Mouse (Mus musculus) CH12.LX (cell line): ENCODE data around the gene Dbi. TPM values are rescaled to one million over a fixed set of nuclear protein-coding genes. Genes with fewer than 3 reads are reported as not detected.

Experiments used
- DNase-seq: peaks from one replicate; pipeline ENCODE4 v3.0.0-alpha.2; 2013; ENCODE audit errors: extremely low read depth
- H3K27ac ChIP-seq: 2 replicates; pipeline ENCODE4 v1.5.1; 2012; ENCODE audit warnings: low read depth, mild to moderate bottlenecking, control low read depth, moderate library complexity; ENCODE audit not compliant: insufficient read depth
- H3K27me3 ChIP-seq: replicated peaks from 2 replicates; pipeline ENCODE3; 2012; ENCODE audit warnings: inconsistent platforms
- H3K36me3 ChIP-seq, 2 experiments: replicated peaks in 1 of 2; 2 replicates each; pipeline versions ENCODE3 to v1.6.1; 2012; ENCODE audit warnings: inconsistent platforms in 1 of 2, low read length in 1 of 2, mild to moderate bottlenecking in 1 of 2, mixed read lengths in 1 of 2, moderate library complexity in 1 of 2; ENCODE audit not compliant: control insufficient read depth in 1 of 2, insufficient read depth in 1 of 2
- H3K4me1 ChIP-seq, 2 experiments: 2 replicates each; pipeline ENCODE4 v1.6.1; 2012; ENCODE audit warnings: inconsistent platforms in 1 of 2, moderate library complexity in 1 of 2; ENCODE audit not compliant: insufficient read depth in 2 of 2, control insufficient read depth in 1 of 2
- H3K4me2 ChIP-seq: 2 replicates; pipeline ENCODE4 v1.6.1; 2012; ENCODE audit warnings: low read depth, mild to moderate bottlenecking, control low read depth; ENCODE audit not compliant: poor library complexity, insufficient read depth, severe bottlenecking
- H3K4me3 ChIP-seq, 3 experiments: fragments of 150-350 bp in 1 of 3; sonication (generic) in 1 of 3; replicated peaks in 1 of 3; 2 replicates each; pipeline versions ENCODE3 to v1.5.1; 2011 to 2012; ENCODE audit warnings: low read depth in 2 of 3, low read length in 2 of 3, mild to moderate bottlenecking in 2 of 3, moderate library complexity in 2 of 3, control low read depth in 1 of 3, improper control_type of control experiment in 1 of 3, inconsistent platforms in 1 of 3, mixed read lengths in 1 of 3; ENCODE audit not compliant: poor library complexity in 1 of 3
- H3K79me2 ChIP-seq: replicated peaks from 2 replicates; pipeline ENCODE4 v1.6.1; 2012; ENCODE audit warnings: mild to moderate bottlenecking, moderate library complexity; ENCODE audit not compliant: control insufficient read depth, poor library complexity, insufficient read depth, severe bottlenecking; ENCODE audit errors: extremely low read depth
- H3K9ac ChIP-seq: 2 replicates; pipeline ENCODE4 v1.6.1; 2012; ENCODE audit warnings: low read depth, mild to moderate bottlenecking, control low read depth, moderate library complexity; ENCODE audit not compliant: insufficient read depth
- H3K9me3 ChIP-seq: replicated peaks from 2 replicates; pipeline ENCODE3; 2012; ENCODE audit warnings: low read length, inconsistent platforms, mixed read lengths
- BHLHE40 ChIP-seq: IDR thresholded peaks from 2 replicates; pipeline ENCODE4 v1.6.1; 2011; ENCODE audit warnings: mild to moderate bottlenecking, low read depth, low read length, improper control_type of control experiment
- CHD1 ChIP-seq: IDR thresholded peaks from 2 replicates; pipeline ENCODE4 v1.6.1; 2012; ENCODE audit warnings: low read depth, low read length, improper control_type of control experiment, inconsistent platforms
- CHD2 ChIP-seq: IDR thresholded peaks from 2 replicates; pipeline ENCODE4 v1.6.1; 2011; ENCODE audit warnings: low read length, improper control_type of control experiment
- CTCF ChIP-seq, 2 experiments: IDR thresholded peaks in 1 of 2; conservative IDR thresholded peaks in 1 of 2; 2 replicates each; pipeline ENCODE4 v1.5.1; 2011 to 2012; ENCODE audit warnings: low read depth in 2 of 2, low read length in 2 of 2, improper control_type of control experiment in 1 of 2, inconsistent platforms in 1 of 2, mild to moderate bottlenecking in 1 of 2, moderate library complexity in 1 of 2
- E2F4 ChIP-seq: IDR thresholded peaks from 2 replicates; pipeline ENCODE4 v1.6.1; 2011; ENCODE audit warnings: low read depth, low read length, improper control_type of control experiment; ENCODE audit not compliant: insufficient replicate concordance
- ELF1 ChIP-seq: IDR thresholded peaks from 2 replicates; pipeline ENCODE4 v1.6.1; 2014; ENCODE audit warnings: low read depth, mild to moderate bottlenecking, inconsistent platforms, low read length, improper control_type of control experiment
- EP300 ChIP-seq: IDR thresholded peaks from 2 replicates; pipeline ENCODE4 v1.6.1; 2011; ENCODE audit warnings: low read length, improper control_type of control experiment
- ETS1 ChIP-seq: conservative IDR thresholded peaks from 2 replicates; pipeline ENCODE4 v1.6.1; 2012; ENCODE audit warnings: low read depth, mild to moderate bottlenecking, inconsistent platforms, low read length, improper control_type of control experiment, moderate library complexity
- GABPA ChIP-seq: IDR thresholded peaks from 2 replicates; pipeline ENCODE4 v1.6.1; 2012; ENCODE audit warnings: low read depth, low read length, improper control_type of control experiment, inconsistent platforms; ENCODE audit not compliant: insufficient replicate concordance
- HCFC1 ChIP-seq: IDR thresholded peaks from 2 replicates; pipeline ENCODE4 v1.6.1; 2012; ENCODE audit warnings: low read depth, mild to moderate bottlenecking, inconsistent platforms, low read length, improper control_type of control experiment
- IRF4 ChIP-seq: IDR thresholded peaks from 2 replicates; pipeline ENCODE4 v1.6.1; 2014; ENCODE audit warnings: low read depth, mild to moderate bottlenecking, inconsistent platforms, low read length, improper control_type of control experiment
- MAFK ChIP-seq: IDR thresholded peaks from 2 replicates; pipeline ENCODE4 v1.6.1; 2011; ENCODE audit warnings: low read length, improper control_type of control experiment; ENCODE audit not compliant: insufficient replicate concordance
- MAZ ChIP-seq: IDR thresholded peaks from 2 replicates; pipeline ENCODE4 v1.6.1; 2012; ENCODE audit warnings: low read depth, mild to moderate bottlenecking, inconsistent platforms, low read length, improper control_type of control experiment, moderate library complexity
- MEF2A ChIP-seq: IDR thresholded peaks from 2 replicates; pipeline ENCODE4 v1.6.1; 2014; ENCODE audit warnings: low read depth, mild to moderate bottlenecking, inconsistent platforms, low read length, improper control_type of control experiment, borderline replicate concordance
- MXI1 ChIP-seq: IDR thresholded peaks from 2 replicates; pipeline ENCODE4 v1.6.1; 2011; ENCODE audit warnings: mild to moderate bottlenecking, low read depth, low read length, improper control_type of control experiment
- MYC ChIP-seq: IDR thresholded peaks from 2 replicates; pipeline ENCODE4 v1.6.1; 2011; ENCODE audit warnings: low read depth, mild to moderate bottlenecking, improper control_type of control experiment, low read length
- NELFE ChIP-seq: IDR thresholded peaks from 2 replicates; pipeline ENCODE4 v1.6.1; 2011; ENCODE audit warnings: low read depth, low read length, improper control_type of control experiment
- PAX5 ChIP-seq: IDR thresholded peaks from 2 replicates; pipeline ENCODE4 v1.6.1; 2012; ENCODE audit warnings: low read length, inconsistent platforms, mixed read lengths
- POLR2A ChIP-seq: IDR thresholded peaks from 2 replicates; pipeline ENCODE4 v1.6.1; 2011; ENCODE audit warnings: low read depth, mild to moderate bottlenecking, improper control_type of control experiment, low read length
- POLR2AphosphoS2 ChIP-seq: IDR thresholded peaks from 2 replicates; pipeline ENCODE4 v1.6.1; 2011; ENCODE audit warnings: low read depth, low read length, improper control_type of control experiment
- RAD21 ChIP-seq: IDR thresholded peaks from 2 replicates; pipeline ENCODE4 v1.6.1; 2011; ENCODE audit warnings: low read depth, mild to moderate bottlenecking, low read length, improper control_type of control experiment, moderate library complexity
- RCOR1 ChIP-seq: conservative IDR thresholded peaks from 2 replicates; pipeline ENCODE4 v1.6.1; 2012; ENCODE audit warnings: low read depth, mild to moderate bottlenecking, inconsistent platforms, low read length, improper control_type of control experiment
- SIN3A ChIP-seq: IDR thresholded peaks from 2 replicates; pipeline ENCODE4 v1.6.1; 2012; ENCODE audit warnings: low read length, improper control_type of control experiment, inconsistent platforms
- SMC3 ChIP-seq: IDR thresholded peaks from 2 replicates; pipeline ENCODE4 v1.6.1; 2011; ENCODE audit warnings: low read depth, low read length, improper control_type of control experiment
- TBP ChIP-seq: conservative IDR thresholded peaks from 2 replicates; pipeline ENCODE4 v1.6.1; 2011; ENCODE audit warnings: low read depth, low read length, improper control_type of control experiment
- TCF12 ChIP-seq: IDR thresholded peaks from 2 replicates; pipeline ENCODE4 v1.6.1; 2014; ENCODE audit warnings: low read depth, mild to moderate bottlenecking, inconsistent platforms, low read length, improper control_type of control experiment
- UBTF ChIP-seq: IDR thresholded peaks from 2 replicates; pipeline ENCODE4 v1.6.1; 2012; ENCODE audit warnings: low read depth, mild to moderate bottlenecking, inconsistent platforms, low read length, improper control_type of control experiment, moderate library complexity
- ZC3H11A ChIP-seq: IDR thresholded peaks from 2 replicates; pipeline ENCODE4 v1.6.1; 2012; ENCODE audit warnings: low read depth, mild to moderate bottlenecking, inconsistent platforms, low read length, improper control_type of control experiment
- ZKSCAN1 ChIP-seq: IDR thresholded peaks from 2 replicates; pipeline ENCODE4 v1.6.1; 2012; ENCODE audit warnings: low read depth, inconsistent platforms, low read length, improper control_type of control experiment, borderline replicate concordance
- ZMIZ1 ChIP-seq: IDR thresholded peaks from 2 replicates; pipeline ENCODE4 v1.6.1; 2012; ENCODE audit warnings: low read depth, mild to moderate bottlenecking, inconsistent platforms, low read length, improper control_type of control experiment
- ZNF384 ChIP-seq: IDR thresholded peaks from 2 replicates; pipeline ENCODE4 v1.6.1; 2012; ENCODE audit warnings: low read depth, low read length, improper control_type of control experiment, inconsistent platforms
- dilution Hi-C: fragments of 300-500 bp; cut with MboI; formaldehyde crosslinking; loops from 2 replicates; pipeline ENCODE4 v1.14.3; 2020; ENCODE audit warnings: low sequenced_read_pairs; ENCODE audit not compliant: extremely low pct_unique_long_range_greater_than_20kb, extremely low pct_ligation_motif_present
- in situ Hi-C: fragments of 300-500 bp; cut with MboI; formaldehyde crosslinking; loops from 3 replicates; pipeline ENCODE4 v1.14.3; 2019; ENCODE audit warnings: low sequenced_read_pairs, low pct_ligation_motif_present, low pct_unique_long_range_greater_than_20kb, mixed read lengths
- polyA plus RNA-seq: library from polyadenylated mRNA; unstranded; fragments of >175 nt; gene quantifications from 2 replicates; pipeline ENCODE4 v1.2.1, GENCODE M21; 2012; ENCODE audit warnings: low read depth; ENCODE audit not compliant: insufficient read length
- total RNA-seq, 2 experiments: library from RNA; depleted of rRNA; stranded (reverse); fragments of 300-350 nt in 1 of 2; fragments of >200 nt in 1 of 2; gene quantifications; 2 replicates each; pipeline ENCODE4 v1.2.3; 2012 to 2014

The Dbi gene
- total and polyA plus RNA-seq, 3 experiments: 346 to 499 (median 357) TPM

GRCm38 (mm10) chr1:120100456-120101226 is 20.2 kb downstream of the Dbi start:
- H3K27ac ChIP-seq: no peak overlapping the region
- H3K4me3 ChIP-seq: no peak overlapping the region
- no peaks in the 10 kb centered on the region for H3K79me2 ChIP-seq
- H3K9ac ChIP-seq: no peak overlapping the region
- TF ChIP-seq POLR2AphosphoS2 (no peak), ETS1 (no peak), POLR2A (no peak), GABPA (no peak)
- in situ Hi-C loops (no loop called here), dilution Hi-C loops (no loop called here)
- no peak for DNase-seq
- H3K9me3 ChIP-seq: no peaks in the 10 kb centered on the region
- H3K4me1 ChIP-seq: peaks cover 12 to 22% of the 10 kb centered on the region in 2 experiments
- H3K4me2 ChIP-seq: no peak overlapping the region
- no peaks in the 10 kb centered on the region for H3K27me3 ChIP-seq
- H3K36me3 ChIP-seq: no peaks in the 10 kb centered on the region

DNA sequence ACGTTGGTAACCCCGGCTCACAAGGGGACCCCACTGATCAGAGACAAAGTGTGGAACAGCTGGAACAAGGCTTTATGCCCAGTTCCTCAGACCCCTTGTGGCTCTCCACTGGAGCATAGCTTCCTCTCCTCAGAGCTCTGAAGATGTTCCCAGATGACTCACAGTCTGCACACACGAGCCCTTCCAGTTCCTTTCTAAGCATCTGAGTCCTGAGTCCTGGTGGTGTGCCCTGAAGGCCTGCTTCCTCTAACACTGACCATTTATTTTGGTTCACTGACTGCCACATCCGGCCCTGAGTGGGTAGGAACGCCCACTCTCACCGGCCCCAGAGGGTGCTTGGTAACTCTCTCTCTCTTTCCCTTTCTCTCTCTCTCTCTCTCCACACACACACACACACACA is 21.4 kb downstream of the Dbi start:
- peak; percentile 82 for DNase-seq
- Histone ChIP-seq H3K36me3 (no peaks in the 10 kb centered on the region), H3K79me2 (no peaks in the 10 kb centered on the region), H3K27me3 (no peaks in the 10 kb centered on the region), H3K27ac (peak overlapping the region; percentile 43; the same call in 1 of the 2 replicates), H3K4me1 (peaks cover 12 to 22% of the 10 kb centered on the region in 2 experiments), H3K9me3 (no peaks in the 10 kb centered on the region), H3K4me2 (peak overlapping the region; percentile 24), H3K4me3 (no peak overlapping the region), H3K9ac (peak overlapping the region; percentile 2; the same call in 1 of the 2 replicates)
- dilution Hi-C loops (no loop called here), in situ Hi-C loops (loop anchor here (5.0 kb wide), 2 partner anchors 48 to 67 kb away; no protein-coding TSS in a partner anchor)
- TF ChIP-seq E2F4: no peak
- TF ChIP-seq RCOR1: no peak
- peak; percentile 50; the same call in 1 of the 2 replicates for TF ChIP-seq EP300
- no peak for TF ChIP-seq UBTF
- TF ChIP-seq MXI1: no peak
- peak; percentile 86 for TF ChIP-seq BHLHE40
- TF ChIP-seq ETS1: peak; percentile 73; the same call in 1 of the 2 replicates
- TF ChIP-seq HCFC1: no peak
- TF ChIP-seq ELF1: no peak
- TF ChIP-seq MAFK: no peak
- TF ChIP-seq ZC3H11A: no peak
- TF ChIP-seq NELFE: no peak
- TF ChIP-seq CHD1: no peak
- no peak for TF ChIP-seq RAD21
- TF ChIP-seq POLR2A: no peak
- TF ChIP-seq TBP: no peak
- TF ChIP-seq IRF4: peak; percentile 34; the same call in 1 of the 2 replicates
- 0 out of 2 replicates have a peak, but pooled peaks have one; percentile 35 for TF ChIP-seq MYC
- no peak for TF ChIP-seq ZKSCAN1
- no peak for TF ChIP-seq POLR2AphosphoS2
- no peak for TF ChIP-seq SIN3A
- peak; percentile 41; the same call in 1 of the 2 replicates for TF ChIP-seq TCF12
- peak; percentile 53 for TF ChIP-seq MEF2A
- no peak for TF ChIP-seq SMC3
- TF ChIP-seq ZMIZ1: no peak
- TF ChIP-seq ZNF384: no peak
- TF ChIP-seq MAZ: no peak
- TF ChIP-seq CTCF (conservative IDR thresholded peaks at IDR 0.05 in 1 of 2, IDR thresholded peaks at IDR 0.05 in 1 of 2; ENCODE audit: low read depth in 2 of 2, low read length in 2 of 2): no peak
- TF ChIP-seq PAX5: no peak
- no peak for TF ChIP-seq CHD2
- TF ChIP-seq GABPA: no peak
